Mouse (Mus musculus): ENCODE measurements at regions not wholly inside any gene's neighbourhood (a gene's known extent, or its start where the extent isn't known, plus 50 kb on each side); places are given as distances from the start of the nearest gene placed in this dataset.

DNA sequence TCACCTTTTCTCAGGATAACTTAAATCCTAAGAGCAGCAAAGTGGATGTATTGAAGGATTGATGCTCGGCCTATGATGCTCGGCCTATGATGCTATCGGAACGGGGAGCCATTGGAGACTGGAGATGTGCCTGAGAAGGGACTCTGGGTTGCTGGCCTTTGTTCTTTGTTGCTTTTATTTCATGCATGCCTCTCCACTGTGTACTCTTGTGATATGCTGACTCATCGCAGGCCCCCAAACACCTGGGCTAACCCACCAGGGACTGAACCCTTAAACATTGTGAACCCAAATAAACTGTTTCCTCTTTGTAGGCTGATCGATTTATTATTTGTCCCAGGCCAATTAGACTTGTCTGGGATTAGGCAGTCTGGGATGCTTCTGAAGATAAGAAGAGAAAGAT, 61.9 kb downstream of the Pdcl3 start:
- Histone ChIP-seq H3K4me2 (no peak overlapping the region), H3K4me3 (replicated peaks) (no peak overlapping the region), H3K27me3 (no peaks in the 10 kb centered on the region), H3K27ac (replicated peaks) (no peak overlapping the region), H3K36me3 (replicated peaks) (no peaks in the 10 kb centered on the region), H3K9me3 (replicated peaks) (no peaks in the 10 kb centered on the region), H3K9ac (no peak overlapping the region), H3K4me1 (replicated peaks) (no peaks in the 10 kb centered on the region)
- 81% methylated on average over 6 of the region's 6 CpGs for WGBS (ENCODE audit: insufficient replicate concordance)
- ATAC-seq (ENCODE audit: insufficient read depth) = no peak

DNA sequence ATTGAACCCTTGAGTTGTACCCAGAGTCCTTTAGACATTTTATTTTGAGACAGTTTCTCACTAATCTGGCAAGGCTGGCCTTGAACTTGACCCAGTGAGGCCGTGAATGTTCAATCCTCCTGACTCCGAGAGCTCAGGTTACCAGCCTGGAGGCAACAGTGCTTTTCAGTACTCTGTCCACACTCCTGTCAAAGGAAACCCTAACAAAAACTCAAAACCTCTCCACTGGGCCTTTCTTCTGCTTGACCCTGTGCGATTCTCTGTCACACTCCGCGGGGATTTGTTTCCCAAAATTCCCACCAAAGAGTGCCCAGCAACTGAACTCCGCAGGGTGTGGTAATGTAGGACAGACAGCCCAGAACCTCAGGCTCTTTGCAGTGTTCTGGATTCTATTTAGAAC, 71.9 kb downstream of the Pdcl3 start:
- H3K9ac ChIP-seq = no peak overlapping the region
- no peak overlapping the region for H3K27ac ChIP-seq (replicated peaks)
- no peak overlapping the region for H3K4me2 ChIP-seq
- H3K27me3 ChIP-seq = no peaks in the 10 kb centered on the region
- no peaks in the 10 kb centered on the region for H3K36me3 ChIP-seq (replicated peaks)
- no peak overlapping the region for H3K4me3 ChIP-seq (replicated peaks)
- no peak for ATAC-seq (ENCODE audit: insufficient read depth)
- WGBS (ENCODE audit: insufficient replicate concordance) = 74% methylated on average over 6 of the region's 6 CpGs
- no peaks in the 10 kb centered on the region for H3K9me3 ChIP-seq (replicated peaks)
- H3K4me1 ChIP-seq (replicated peaks) = no peaks in the 10 kb centered on the region

DNA sequence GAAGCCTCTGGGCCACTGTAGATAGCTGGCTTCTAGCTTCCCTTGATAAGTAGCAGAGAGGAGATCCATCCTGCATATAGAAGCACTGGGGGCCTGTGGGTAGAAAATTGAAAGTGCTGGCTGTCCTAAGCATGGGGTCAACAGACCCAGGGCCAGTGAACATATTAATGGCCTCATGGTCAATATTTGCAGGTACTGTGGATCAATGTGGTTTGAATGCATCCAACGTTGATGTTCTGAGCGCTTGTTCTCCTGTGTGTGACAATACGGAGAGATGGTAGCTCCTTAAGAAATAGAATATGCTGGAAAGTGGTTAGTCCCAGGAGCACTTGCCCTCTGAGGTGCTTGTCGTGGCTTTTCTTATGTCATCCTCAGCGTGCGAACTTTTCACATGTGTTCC, 77.1 kb downstream of the Pdcl3 start:
- Histone ChIP-seq H3K36me3 (replicated peaks) (no peaks in the 10 kb centered on the region), H3K9me3 (replicated peaks) (no peaks in the 10 kb centered on the region), H3K9ac (no peak overlapping the region), H3K27ac (replicated peaks) (no peak overlapping the region), H3K4me2 (no peak overlapping the region), H3K4me1 (replicated peaks) (0 out of 2 replicates have a peak, but pooled peaks cover under 1% of the 10 kb centered on the region), H3K4me3 (replicated peaks) (no peak overlapping the region), H3K27me3 (no peaks in the 10 kb centered on the region)
- ATAC-seq (ENCODE audit: insufficient read depth) = no peak
- 74% methylated on average over 6 of the region's 6 CpGs for whole genome bisulfite sequencing (ENCODE audit: insufficient replicate concordance)

- H3K9me3 ChIP-seq (replicated peaks) = no peaks in the 10 kb centered on the region
- ATAC-seq (ENCODE audit: insufficient read depth) = no peak
- H3K4me2 ChIP-seq = no peak overlapping the region
- 55% methylated on average over 13 of the region's 13 CpGs for WGBS (ENCODE audit: insufficient replicate concordance)
- H3K27ac ChIP-seq (replicated peaks) = no peak overlapping the region
- H3K4me3 ChIP-seq (replicated peaks) = no peak overlapping the region
- H3K27me3 ChIP-seq = no peaks in the 10 kb centered on the region
- no peaks in the 10 kb centered on the region for H3K36me3 ChIP-seq (replicated peaks)
- H3K4me1 ChIP-seq (replicated peaks) = 0 out of 2 replicates have a peak, but pooled peaks cover 2% of the 10 kb centered on the region
- no peak overlapping the region for H3K9ac ChIP-seq
Measured at GRCm38 (mm10) chr1:39063666-39064385, 78.4 kb downstream of the Pdcl3 start.

DNA sequence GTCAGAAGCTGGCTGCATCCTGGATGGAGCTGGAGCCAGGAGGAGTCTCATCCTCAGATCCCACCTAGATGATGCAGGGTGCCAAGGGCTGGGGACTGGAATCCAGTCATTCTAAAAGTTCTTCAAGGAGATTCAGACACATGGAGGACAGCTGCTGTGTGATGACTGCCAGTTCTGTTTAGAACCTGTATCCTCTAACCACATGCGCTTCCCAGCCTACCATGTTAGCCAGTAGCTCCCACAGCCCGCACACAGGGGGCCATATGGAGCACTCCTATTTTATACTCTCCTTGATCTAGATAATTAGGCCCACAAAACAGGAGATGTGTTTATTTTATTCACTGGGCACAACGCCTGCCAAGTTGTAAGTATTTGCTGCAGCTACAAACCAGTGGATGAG, 79.4 kb downstream of the Pdcl3 start:
- Histone ChIP-seq H3K4me3 (replicated peaks) (no peak overlapping the region), H3K9me3 (replicated peaks) (no peaks in the 10 kb centered on the region), H3K9ac (no peak overlapping the region), H3K27me3 (no peaks in the 10 kb centered on the region), H3K36me3 (replicated peaks) (no peaks in the 10 kb centered on the region), H3K4me1 (replicated peaks) (peaks cover 9% of the 10 kb centered on the region; the same call in 1 of the 2 replicates), H3K27ac (replicated peaks) (no peak overlapping the region), H3K4me2 (no peak overlapping the region)
- 63% methylated on average over 3 of the region's 3 CpGs for WGBS (ENCODE audit: insufficient replicate concordance)
- no peak for ATAC-seq (ENCODE audit: insufficient read depth)

DNA sequence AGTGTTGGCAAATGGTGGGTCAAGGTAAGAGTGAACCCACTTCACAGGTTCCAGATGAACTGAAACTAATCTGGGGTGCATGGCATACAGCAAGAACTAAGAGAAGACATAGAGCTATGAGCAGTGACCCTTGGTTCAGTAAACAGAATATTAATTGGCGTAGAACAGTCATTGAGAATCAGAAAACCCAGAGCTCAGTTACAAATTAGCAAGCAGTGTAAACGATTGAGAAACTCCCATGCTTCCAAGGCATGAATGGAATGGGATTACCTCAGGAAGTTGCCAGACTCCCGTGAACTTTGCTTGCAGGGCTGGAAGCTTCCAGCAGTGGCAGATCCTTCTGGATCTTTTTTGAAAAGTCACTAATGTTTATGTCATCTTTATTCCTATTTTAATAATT, 82.5 kb downstream of the Pdcl3 start:
- WGBS (ENCODE audit: insufficient replicate concordance) = 22% methylated on average over 3 of the region's 3 CpGs
- H3K4me1 ChIP-seq (replicated peaks) = peaks cover 13% of the 10 kb centered on the region; the same call in 1 of the 2 replicates
- ATAC-seq (ENCODE audit: insufficient read depth) = peak; percentile 70
- H3K27me3 ChIP-seq = no peaks in the 10 kb centered on the region
- H3K4me2 ChIP-seq = no peak overlapping the region
- H3K4me3 ChIP-seq (replicated peaks) = no peak overlapping the region
- no peak overlapping the region; the same call in 1 of the 2 replicates for H3K27ac ChIP-seq (replicated peaks)
- no peak overlapping the region for H3K9ac ChIP-seq
- H3K36me3 ChIP-seq (replicated peaks) = no peaks in the 10 kb centered on the region
- H3K9me3 ChIP-seq (replicated peaks) = no peaks in the 10 kb centered on the region

DNA sequence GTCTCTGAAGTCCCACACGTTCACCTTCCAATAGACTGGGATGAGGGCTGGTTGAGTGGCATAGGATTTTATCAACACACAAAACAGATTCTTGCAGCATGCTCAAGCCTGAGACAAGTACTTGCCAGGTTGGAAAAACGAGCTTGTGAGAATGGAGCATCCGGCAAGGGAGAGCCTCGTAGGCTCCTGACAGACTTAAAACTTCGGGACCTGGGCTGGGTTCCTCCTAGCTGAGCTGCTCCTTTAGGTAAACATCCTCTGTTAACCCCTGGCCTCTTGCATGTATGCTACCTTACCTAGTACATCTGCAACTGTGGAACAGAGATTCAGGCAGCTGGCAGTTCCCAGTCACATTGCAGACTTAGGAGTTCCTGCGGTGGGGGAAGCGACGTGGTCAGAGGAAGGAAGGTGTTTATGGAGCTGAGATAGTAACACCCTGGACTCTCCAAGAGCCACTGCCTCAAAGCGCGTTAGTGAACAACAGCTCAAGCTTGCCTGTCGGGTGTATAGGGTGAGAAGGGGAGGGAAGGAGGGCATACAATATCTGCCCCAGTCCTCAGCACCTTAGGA, 83.8 kb downstream of the Pdcl3 start:
- Histone ChIP-seq H3K4me2 (no peak overlapping the region), H3K4me3 (replicated peaks) (no peak overlapping the region), H3K9ac (no peak overlapping the region), H3K27ac (replicated peaks) (no peak overlapping the region), H3K36me3 (replicated peaks) (no peaks in the 10 kb centered on the region), H3K4me1 (replicated peaks) (peaks cover 13% of the 10 kb centered on the region; the same call in 1 of the 2 replicates), H3K27me3 (no peaks in the 10 kb centered on the region), H3K9me3 (replicated peaks) (no peaks in the 10 kb centered on the region)
- WGBS (ENCODE audit: insufficient replicate concordance) = 35% methylated on average over 11 of the region's 11 CpGs
- ATAC-seq (ENCODE audit: insufficient read depth) = no peak

DNA sequence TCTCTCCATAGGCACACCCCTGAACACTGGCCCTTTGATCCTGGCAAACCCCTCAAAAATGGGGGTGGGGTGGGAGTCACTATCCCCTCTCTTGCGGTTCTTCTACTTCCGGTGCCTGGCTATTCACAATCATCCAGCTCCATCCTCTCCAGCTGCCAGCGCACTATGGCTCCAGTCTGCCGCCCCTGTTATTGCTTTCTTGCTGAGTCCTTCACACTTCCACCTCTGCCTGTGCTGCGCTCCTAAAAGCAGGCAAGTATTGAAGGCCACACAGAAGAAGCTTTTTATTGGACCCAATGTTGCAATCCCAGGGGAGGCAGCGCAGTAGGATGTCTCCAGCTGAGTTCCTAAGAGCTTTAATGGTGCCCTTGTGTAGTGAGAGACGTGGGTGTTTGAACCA, 84.3 kb downstream of the Pdcl3 start:
- no peak overlapping the region for H3K27ac ChIP-seq (replicated peaks)
- H3K9me3 ChIP-seq (replicated peaks) = no peaks in the 10 kb centered on the region
- H3K4me2 ChIP-seq = no peak overlapping the region
- 52% methylated on average over 7 of the region's 7 CpGs for WGBS (ENCODE audit: insufficient replicate concordance)
- no peak for ATAC-seq (ENCODE audit: insufficient read depth)
- no peak overlapping the region for H3K4me3 ChIP-seq (replicated peaks)
- H3K9ac ChIP-seq = no peak overlapping the region
- H3K27me3 ChIP-seq = no peaks in the 10 kb centered on the region
- no peaks in the 10 kb centered on the region for H3K36me3 ChIP-seq (replicated peaks)
- peaks cover 13% of the 10 kb centered on the region; the same call in 1 of the 2 replicates for H3K4me1 ChIP-seq (replicated peaks)

- no peaks in the 10 kb centered on the region for H3K27me3 ChIP-seq
- no peak overlapping the region for H3K27ac ChIP-seq (replicated peaks)
- ATAC-seq (ENCODE audit: insufficient read depth) = no peak
- H3K4me1 ChIP-seq (replicated peaks) = no peaks in the 10 kb centered on the region
- no peak overlapping the region for H3K4me2 ChIP-seq
- no peaks in the 10 kb centered on the region for H3K36me3 ChIP-seq (replicated peaks)
- no peaks in the 10 kb centered on the region for H3K9me3 ChIP-seq (replicated peaks)
- H3K4me3 ChIP-seq (replicated peaks) = no peak overlapping the region
- no peak overlapping the region for H3K9ac ChIP-seq
- 64% methylated on average over 5 of the region's 5 CpGs for WGBS (ENCODE audit: insufficient replicate concordance)
Measured at GRCm38 (mm10) chr1:39075966-39076365, 90.6 kb downstream of the Pdcl3 start.

- ATAC-seq (ENCODE audit: insufficient read depth) = no peak
- Histone ChIP-seq H3K4me1 (replicated peaks) (no peaks in the 10 kb centered on the region), H3K4me2 (no peak overlapping the region), H3K9ac (no peak overlapping the region), H3K4me3 (replicated peaks) (no peak overlapping the region), H3K9me3 (replicated peaks) (no peaks in the 10 kb centered on the region), H3K27me3 (no peaks in the 10 kb centered on the region), H3K36me3 (replicated peaks) (no peaks in the 10 kb centered on the region), H3K27ac (replicated peaks) (no peak overlapping the region)
- WGBS (ENCODE audit: insufficient replicate concordance) = 64% methylated on average over 4 of the region's 4 CpGs
Measured at GRCm38 (mm10) chr1:39078584-39079315, 93.3 kb downstream of the Pdcl3 start.
